Mouse (Mus musculus) heart, adult 8-10 months (tissue): ENCODE measurements around the gene Pitpnm3. TPM values are rescaled to one million over a fixed set of nuclear protein-coding genes. Genes with fewer than 3 reads are reported as not detected.

ENCODE experiments used
- DNase-seq: peaks from one replicate; pipeline ENCODE4 v3.0.0; 2022; ENCODE audit warnings: low spot score
- total RNA-seq, 4 experiments: library from RNA; stranded (reverse); gene quantifications; 2 replicates each; pipeline ENCODE4 v1.2.4; 2022

Gene Pitpnm3
- total RNA-seq, 4 experiments from 2014 or later, result 1.1 to 2.1 (median 1.9) TPM

DNA sequence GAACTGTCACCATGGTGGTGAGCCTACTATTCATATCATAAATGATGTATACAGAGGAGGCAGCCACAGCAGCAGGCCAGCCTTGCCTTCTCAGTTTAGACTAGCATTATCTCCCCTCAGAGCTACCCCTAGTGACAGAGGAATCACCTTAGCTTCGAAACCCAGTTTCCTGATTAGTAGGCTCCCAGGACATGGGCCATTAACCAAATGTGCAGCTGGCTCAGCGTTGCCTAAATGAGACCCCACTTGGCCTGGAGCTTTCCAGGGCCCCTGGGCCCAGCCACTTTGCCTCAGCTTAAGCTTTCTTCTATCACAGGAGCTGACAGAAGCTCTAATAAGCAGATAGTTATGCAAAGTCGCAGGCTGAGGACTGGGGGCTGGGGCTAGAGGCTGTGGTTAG is 39.6 kb downstream of the Pitpnm3 start:
- DNase-seq, result no peak

DNA sequence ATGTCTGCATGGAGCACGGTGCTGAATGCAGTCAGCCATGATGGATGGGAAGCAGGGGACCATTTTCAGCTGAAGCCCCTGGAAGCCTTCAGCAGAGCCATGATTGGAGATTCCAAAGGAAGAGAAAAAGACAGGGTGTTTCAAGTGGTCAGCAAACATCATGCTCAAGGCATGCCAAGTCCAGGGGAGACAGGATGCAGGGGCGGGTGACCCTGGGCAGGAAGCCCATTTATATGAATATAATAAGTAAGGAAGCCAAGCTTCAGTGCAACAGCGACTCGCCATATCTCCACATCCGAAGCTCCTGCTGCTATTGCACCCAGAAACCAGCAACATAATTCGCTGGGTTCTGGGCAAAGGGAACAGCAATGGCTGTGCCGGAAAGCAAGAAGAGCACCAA is 41.1 kb downstream of the Pitpnm3 start:
- peak; percentile 47 for DNase-seq

GRCm38 (mm10) chr11:72092390-72092789 is 43.2 kb downstream of the Pitpnm3 start:
- no peak for DNase-seq

DNA sequence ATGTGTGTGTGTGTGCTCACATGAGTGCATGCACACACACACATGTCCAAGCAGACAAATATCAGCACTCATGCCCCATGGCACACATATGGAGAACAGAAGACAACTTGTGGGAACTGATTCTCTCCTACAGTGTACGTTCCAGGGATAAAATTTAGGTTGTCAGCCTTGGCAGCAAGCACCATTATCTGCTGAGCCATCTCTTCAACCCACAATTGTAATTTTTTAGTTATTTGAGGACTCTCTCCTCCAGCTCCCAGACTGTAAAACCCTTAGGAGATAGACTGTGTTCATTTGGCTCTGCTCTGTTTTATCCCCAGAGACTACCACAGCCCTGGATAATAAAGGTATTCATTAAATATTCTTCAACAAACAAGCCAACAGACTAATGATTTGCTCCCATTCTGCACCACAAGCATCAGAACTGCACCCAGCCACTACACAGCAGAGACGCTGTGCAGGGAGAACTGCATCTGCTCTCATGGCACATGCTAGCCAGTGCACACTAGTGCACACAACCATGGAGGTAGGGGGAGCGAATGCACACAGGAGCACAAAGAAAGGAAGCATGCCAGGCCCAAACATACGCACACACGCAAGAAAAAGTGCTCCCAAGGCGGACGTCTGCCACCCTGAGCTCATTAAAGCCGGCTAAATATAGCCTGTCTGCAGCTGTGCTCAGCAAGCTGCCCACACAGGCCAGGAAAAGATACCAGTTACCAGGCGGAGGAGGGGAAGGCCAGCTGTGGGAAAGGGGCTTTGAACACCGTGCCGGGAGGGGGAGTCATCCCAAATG is 49.1 kb downstream of the Pitpnm3 start:
- peak; percentile 11 for DNase-seq

DNA sequence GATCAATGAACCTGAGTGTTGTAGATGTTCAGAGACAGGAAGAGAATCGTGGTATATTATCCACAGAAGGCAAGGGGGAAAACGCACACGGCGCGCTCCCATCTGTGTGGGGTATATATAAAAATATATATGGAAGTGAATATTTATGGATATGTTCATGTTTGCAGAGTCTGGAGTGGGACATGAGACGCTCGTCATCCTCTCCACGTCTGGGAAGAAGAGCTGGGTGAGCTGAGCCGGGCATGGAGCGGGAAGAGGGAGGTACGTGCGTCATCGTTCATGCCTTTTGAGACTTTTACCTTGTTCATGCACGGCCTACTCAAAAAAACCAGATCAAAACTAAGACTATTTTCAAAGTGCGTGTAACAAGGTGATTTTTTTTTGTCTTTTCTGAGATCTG is 51.2 kb downstream of the Pitpnm3 start:
- DNase-seq, result no peak

- DNase-seq, result no peak
Observed at GRCm38 (mm10) chr11:72082601-72083000, 53.0 kb downstream of the Pitpnm3 start.

GRCm38 (mm10) chr11:72080461-72080860 is 55.1 kb downstream of the Pitpnm3 start:
- no peak for DNase-seq

DNA sequence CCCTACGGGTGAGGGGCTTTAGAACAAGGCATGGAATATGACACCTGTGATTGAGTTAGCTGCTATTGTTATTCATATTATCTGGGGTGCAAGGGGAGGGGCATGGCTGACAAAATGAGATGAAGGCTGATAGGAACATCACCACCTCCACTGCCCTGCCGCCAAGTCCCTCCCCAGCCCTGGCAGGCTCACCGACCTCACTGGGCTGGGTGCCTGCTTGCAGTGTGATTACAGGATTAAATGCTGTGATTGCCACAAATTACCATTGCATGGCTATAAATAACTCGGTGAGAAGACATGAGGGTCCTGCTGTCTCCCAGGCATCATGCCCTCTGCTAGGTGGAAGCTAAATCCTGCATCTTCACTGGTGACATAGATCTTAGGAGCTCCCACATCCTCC is 56.9 kb downstream of the Pitpnm3 start:
- peak; percentile 13 for DNase-seq

DNA sequence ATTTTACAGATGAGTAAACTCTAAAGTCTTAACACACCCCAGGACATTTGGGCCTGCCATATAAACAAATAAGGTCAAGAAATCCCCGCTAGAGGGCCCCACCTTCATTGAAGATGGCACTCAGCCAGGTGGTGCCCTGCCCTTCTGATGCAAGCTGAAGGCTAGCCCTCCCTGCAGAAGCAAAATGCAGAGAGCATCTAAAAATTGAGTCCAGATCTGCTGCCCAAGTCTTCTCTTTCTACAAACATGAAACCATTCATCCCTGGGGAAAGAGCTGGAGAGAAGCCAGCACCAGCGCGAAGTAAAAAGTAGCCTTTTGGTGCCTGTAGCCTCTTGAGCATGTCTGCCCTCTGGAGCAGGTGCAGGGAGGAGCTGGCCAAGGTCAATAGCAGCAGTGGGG is 57.5 kb downstream of the Pitpnm3 start:
- no peak for DNase-seq

DNA sequence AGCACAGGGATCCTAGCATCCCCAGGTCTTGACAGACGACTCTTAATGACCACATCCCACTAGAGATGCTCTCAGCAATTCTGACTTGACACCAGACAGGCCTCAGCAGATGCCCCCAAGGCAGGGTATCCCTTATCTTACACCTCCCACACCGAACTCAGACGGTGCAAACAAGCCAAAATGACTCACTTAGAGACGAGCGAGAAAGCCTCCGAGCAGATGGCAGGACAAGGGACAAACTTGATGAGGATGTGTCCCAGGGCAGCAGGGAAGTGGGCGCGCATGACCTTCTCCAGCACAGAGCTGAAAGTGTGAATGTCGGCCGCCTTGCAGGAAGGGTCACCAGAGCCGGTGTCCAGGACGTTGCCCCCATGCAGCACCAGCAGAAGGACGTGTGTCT is 61.3 kb downstream of the Pitpnm3 start:
- DNase-seq, result no peak

- DNase-seq, result no peak
Observed at GRCm38 (mm10) chr11:72072331-72072905, 63.2 kb downstream of the Pitpnm3 start.

GRCm38 (mm10) chr11:72070733-72071132 is 64.8 kb downstream of the Pitpnm3 start:
- no peak for DNase-seq

- DNase-seq, result no peak
Observed at GRCm38 (mm10) chr11:72068026-72068425, 67.6 kb downstream of the Pitpnm3 start.

DNA sequence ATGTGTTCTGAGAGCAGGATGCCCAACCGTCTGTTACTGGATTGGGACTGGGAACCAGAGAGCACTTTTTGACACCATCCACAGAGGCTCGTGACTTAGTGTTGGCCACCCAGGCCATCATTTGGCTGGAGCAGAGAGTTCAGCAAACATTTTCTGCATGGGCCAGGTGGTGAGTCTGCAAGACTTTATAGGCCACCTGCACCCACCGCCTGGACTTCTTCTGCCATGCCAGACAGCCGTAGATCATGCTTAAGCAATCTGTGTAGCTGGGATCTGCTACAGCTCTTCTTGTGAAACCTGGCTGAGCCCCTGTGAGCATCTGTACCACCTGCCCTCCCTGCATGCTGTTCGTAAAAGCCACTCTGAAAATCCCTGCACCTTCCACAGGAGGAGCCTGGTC is 68.3 kb downstream of the Pitpnm3 start:
- DNase-seq, result no peak

GRCm38 (mm10) chr11:72066330-72066729 is 69.2 kb downstream of the Pitpnm3 start:
- no peak for DNase-seq

- DNase-seq, result peak; percentile 53
Observed at GRCm38 (mm10) chr11:72065103-72065502, 70.5 kb downstream of the Pitpnm3 start.

DNA sequence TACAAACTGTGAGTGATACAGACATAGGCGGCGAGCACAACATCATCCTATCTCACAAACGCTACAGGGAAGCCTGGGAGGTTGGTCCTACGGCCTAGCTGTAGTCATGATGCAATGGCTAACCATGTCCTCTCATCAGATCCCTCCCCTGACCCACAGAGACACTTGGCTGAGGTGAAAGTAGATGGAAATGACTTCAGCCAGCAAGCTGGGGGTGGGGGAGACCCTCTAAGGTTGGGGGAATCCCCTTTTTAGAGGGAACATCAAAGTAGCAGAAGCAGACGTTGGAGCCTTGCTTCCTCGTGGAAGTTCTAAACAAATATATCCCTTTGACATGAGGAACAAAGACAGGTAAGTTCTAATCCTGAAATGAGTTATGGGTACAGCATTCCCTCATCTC is 71.2 kb downstream of the Pitpnm3 start:
- no peak for DNase-seq

DNA sequence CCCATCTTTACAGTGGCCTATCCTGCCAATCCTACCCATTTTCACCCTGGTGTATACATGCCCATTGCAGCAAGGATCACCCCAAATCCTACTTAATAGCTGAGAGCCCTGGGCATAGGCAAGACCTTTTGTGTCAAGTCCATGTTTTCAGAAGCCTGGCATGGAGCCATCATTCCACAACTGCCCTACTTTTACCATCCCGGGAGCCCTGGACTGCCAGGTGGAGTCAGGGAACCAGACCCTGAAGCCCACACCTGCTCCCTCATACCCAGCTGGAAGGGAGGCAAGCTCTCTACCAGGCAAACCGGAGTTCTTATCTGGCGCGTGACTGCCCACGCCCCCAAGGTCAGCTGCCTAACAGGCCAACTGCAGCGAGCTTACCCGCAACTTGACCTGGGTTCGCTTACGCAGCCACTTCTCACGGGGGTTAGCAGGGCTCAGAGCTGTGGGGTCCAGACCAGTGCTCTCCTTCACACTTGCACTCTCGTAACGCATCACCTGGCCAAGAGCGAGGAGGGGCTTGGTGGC is 74.4 kb downstream of the Pitpnm3 start:
- DNase-seq, result no peak

GRCm38 (mm10) chr11:72060416-72060815 is 75.2 kb downstream of the Pitpnm3 start:
- no peak for DNase-seq

DNA sequence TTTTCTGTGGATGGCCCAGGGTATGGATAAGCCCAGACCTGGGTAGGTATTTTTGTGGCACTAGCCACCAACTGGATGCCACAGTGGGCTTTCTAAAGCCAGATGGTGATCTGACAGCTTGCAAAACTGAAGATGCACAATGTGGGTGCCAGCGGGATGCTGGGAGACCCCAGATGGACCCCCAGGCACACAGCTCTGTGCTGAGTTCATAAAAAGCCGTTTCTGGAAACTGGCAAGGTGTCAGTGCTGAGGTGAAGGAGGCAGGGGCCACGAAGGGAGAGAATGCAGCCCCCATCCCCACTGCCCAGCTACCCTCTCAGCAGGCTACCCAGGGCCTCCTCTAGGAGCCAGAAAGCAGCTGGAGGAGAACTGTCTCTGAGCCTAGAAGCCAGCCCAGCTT is 78.4 kb downstream of the Pitpnm3 start:
- no peak for DNase-seq

GRCm38 (mm10) chr11:72055176-72055575 is 80.4 kb downstream of the Pitpnm3 start:
- DNase-seq, result no peak

GRCm38 (mm10) chr11:72052636-72053035 is 82.9 kb downstream of the Pitpnm3 start:
- peak; percentile 63 for DNase-seq

DNA sequence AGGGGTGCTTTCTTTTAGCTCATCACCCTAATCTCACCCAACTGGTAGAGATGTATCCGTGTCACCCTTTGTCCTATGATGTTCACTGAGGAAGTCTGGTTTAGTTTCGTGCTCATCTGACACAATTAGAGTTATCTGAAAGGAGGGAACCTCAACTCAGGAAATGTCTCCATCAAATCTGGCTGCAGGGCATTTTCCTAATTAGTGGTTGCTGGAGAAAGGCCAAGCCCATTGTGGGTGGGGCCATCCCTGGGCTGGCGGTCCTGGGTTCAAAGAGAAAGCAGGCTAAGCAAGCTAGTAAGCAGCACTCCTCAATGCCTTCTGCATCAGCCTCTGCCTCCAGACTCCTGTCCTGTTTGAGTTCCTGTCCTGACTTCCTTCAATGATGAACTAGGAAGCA is 83.4 kb downstream of the Pitpnm3 start:
- DNase-seq, result no peak
